Mouse (Mus musculus): Measurements from ENCODE around the gene Kif5c. TPM values are rescaled to one million over a fixed set of nuclear protein-coding genes. Genes with fewer than 3 reads are reported as not detected.

The Kif5c gene
- total RNA-seq, 2 experiments from 2014 or later = 536 to 540 TPM

DNA sequence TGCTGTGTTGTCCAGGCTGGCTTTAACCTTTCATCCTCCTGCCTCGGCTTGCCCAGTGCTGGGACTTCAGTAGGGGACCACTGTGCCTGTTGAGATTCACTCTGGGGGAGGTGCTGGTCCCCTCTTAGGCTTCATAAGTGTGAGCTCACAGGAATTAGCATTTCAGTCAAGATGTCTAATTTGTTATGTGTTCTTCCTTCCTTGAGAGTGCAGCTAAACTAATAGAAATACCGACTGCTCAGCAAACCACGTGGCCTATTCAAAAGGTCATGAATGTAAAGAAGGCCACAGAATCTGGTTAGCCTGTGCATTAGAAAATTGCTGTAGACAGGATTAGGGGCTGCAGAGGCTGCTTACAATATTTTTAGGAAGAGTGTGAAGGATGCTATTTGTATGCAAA lies 99.4 kb downstream of the Kif5c start:
- no peak for DNase-seq (ENCODE audit: low spot score in 2 of 2)

DNA sequence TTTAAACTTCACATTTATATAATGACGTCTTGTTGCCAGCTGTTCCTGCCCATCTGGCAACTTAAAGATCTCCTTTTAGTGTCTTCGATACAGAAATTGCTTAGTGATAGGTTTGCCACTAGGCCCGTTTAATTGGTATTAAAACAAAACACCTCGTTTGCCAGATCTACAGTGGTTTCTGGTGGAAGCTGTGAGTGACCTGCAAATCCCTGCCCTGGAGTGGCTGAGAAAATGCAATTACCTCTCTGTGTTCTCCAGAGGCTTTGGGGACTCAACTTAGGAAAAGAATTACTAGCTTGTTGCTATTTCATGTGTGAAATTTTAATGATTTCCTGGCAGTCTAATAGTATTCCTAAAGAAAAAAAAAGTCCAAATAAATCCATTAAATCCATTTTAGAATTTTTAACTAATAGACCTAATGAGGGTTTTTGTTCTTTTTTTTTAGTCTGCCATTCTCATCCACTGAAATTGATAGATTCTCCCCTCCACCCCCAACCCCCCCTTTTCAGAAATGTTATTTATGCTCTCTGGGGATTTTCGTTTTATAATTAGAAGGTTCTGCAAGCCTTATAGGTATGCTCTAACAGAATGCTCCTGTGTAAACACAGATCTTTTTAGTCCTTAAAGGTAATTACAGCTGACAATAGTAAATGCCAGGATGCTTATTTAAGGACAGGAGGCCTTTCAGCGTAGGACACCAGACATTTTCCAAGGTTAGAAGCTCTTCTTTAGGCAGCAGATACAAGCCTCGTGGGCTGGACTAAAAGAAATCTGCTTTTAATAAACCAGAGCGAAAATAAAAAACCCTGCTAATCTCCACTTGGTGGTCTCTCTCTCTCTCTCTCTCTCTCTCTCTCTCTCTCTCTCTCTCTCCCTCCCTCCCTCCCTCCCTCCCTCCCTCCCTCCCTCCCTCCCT lies 100.1 kb downstream of the Kif5c start:
- DNase-seq (ENCODE audit: low spot score in 2 of 2) = no peak

DNA sequence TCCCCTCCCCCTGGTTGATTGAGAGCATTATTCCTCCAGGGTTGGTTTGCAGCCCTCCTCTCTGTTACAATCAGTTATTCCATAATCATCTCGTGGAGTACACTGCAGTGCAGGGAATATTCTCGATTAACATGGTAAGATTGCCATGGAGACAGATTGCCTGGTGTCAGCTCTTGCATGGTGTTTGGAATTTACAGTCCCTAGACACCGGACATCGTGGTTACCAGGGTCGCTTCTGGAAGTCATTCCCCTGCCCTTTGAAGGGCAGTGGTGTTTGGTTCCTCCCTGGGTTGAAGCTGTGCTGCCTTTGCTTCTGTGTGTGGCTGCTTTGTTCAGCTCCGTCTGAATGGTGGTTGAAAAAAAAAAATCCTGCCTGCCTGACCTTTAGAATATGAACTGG lies 100.8 kb downstream of the Kif5c start:
- DNase-seq (ENCODE audit: low spot score in 2 of 2) = no peak

DNA sequence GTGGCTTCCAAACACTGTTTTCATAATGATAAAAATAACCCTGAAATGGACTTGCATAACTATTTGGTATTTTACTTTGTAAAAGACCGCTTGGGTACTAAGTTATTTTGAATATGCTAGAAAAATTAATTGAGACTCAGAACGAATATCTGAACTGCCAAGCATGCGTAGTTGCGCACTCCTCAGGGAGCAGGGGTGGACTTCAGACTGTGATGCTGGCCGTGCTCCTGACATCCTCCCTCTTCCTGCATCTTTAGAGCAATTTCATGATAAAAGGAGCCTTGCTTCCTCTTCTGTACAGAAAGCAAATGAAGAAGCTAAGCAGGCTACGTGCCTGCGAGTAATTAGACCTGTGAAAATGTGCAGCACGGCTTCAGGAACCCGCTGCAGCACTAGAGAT lies 101.2 kb downstream of the Kif5c start:
- DNase-seq (ENCODE audit: low spot score in 2 of 2) = no peak

DNA sequence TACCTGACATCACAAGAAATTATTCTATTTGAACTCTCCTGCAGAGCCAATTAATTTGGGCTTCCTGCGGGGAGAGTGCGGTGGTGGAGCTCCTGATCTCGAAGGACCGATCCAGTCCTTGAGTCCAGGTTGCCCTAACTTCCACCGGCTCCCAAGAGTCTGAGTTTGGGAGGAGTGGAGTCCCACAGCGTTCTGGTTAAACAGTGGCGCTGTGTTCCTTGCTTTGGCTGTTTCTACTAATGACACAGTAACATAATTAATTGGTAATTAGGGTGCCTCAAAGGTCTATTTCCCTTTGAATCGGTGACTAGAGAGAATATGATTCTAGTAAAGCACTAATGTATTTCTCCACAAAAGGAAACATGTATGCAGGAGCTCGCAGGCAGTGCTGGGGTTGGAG lies 103.2 kb downstream of the Kif5c start:
- no peak for DNase-seq (ENCODE audit: low spot score in 2 of 2)

DNA sequence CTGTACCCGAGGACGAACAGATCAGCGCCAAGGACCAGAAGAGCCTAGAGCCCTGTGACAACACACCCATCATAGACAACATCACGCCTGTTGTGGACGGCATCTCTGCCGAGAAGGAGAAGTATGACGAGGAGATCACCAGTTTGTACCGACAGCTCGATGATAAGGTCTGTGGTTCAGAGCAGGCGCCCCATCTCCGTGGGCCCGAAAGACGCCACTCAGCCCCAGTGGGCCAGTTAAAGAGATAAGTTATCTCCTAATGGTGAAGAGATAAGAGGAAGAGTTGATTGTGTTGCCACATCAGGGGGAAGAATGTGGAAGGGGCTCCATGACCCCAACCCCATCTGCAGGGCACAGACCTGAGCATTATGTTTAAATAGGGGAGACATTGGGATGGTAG lies 103.9 kb downstream of the Kif5c start:
- DNase-seq (ENCODE audit: low spot score in 2 of 2) = no peak

DNA sequence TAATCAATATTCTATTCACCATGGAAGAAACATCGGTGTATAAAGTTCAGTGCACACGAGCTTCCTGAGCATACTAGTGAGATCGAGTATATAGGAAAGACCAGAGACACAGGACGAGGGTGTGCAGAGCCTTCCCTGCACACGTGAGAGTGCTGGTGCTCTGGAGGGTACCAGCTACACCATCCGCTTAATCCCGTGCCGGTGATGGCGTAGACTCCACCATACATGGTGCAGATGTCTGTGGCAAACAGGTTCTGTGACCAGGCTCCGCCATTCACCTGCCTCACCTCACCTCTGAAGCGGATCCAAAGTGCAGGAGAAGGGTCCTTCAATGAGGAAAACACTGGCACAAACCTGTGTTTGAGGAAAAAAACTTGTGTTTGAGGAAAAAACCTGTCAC lies 107.6 kb downstream of the Kif5c start:
- no peak for DNase-seq (ENCODE audit: low spot score in 2 of 2)

DNA sequence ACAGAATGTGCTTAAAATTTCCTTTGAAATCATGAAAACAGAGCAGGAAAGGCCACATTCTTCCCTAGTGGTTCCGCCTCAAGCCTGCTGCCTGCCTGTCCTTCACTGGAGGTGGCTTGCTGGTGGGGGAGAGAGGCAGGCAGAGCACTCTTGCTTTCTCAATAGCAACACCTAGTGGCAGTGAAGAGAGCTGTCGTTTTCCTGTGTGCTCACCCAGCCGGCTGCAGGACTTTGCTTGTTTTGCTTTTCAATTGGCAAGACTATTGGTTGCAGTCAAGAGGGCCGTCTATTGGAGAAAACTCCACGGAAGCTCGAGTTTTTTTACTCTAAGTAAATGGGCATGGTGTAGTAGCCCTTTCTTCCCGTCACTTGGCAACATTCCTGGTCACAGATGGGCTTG lies 108.1 kb downstream of the Kif5c start:
- DNase-seq (ENCODE audit: low spot score in 2 of 2) = peak; percentile 56 to 68

DNA sequence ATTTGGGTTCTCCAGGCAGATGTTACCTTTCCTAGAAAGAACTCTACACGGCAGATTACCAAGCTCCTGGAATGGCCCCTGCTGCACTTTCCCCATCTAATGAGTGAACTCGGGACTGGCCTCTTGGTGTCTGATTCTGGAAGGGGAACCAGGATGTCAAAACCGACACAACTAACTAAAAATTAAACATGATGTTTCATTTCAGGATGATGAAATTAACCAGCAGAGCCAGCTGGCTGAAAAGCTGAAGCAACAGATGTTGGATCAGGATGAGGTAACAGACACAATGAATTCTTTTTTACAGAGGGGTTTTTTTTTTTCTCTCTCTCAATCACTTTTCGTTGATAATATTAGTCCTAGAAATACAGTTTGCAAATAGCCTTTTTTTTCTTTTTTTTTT lies 108.6 kb downstream of the Kif5c start:
- DNase-seq (ENCODE audit: low spot score in 2 of 2) = no peak

DNA sequence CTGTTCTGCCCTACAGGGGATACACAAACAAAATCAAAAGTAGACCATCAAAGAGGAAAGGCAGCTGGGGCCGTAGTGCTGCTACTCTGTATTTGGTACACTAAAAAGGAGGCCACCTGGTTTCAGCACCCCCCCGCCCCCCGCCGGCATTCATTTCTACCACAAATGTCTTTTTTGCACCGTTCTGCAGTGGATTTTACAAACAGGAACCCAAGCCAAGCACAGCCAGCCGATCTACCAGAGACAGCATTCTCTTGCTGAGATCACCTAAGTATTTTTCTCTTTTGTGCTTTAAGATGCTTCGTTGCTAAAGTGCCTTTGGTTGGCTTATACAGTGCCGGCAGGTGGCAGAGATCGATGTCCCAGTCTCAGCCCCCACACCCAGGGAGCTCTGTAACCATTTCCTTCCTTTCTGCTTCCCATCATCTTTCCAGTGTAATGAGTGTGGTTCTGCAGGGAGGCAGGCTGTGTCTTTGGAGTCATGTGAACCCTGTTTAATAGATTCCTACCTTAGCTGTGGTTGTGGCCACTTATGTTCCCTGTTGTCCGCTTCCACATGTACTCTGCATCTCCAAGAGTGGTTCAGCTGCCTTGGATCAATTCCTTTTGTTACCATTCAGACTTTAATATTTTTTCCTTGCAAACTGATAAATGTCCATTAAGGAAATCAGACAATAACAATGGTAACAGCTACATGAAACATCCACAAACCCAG lies 110.0 kb downstream of the Kif5c start:
- no peak for DNase-seq (ENCODE audit: low spot score in 2 of 2)

DNA sequence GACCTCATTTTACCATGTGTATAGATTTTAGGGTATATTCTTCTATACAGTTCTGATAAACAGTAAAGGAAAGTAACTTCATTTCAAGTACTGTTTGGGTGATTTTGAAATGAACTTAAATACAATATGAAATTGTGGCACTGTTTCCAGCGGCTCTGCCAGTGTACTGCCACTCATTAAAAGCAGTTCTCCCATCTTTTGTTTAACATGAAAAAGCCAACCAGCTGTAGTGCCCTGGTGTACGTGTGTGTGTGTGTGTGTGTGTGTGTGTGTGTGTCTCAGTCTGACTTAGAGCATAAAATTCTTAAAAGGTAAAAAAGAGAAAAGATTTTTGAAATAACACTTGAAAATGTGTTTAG lies 110.5 kb downstream of the Kif5c start:
- no peak for DNase-seq (ENCODE audit: low spot score in 2 of 2)

DNA sequence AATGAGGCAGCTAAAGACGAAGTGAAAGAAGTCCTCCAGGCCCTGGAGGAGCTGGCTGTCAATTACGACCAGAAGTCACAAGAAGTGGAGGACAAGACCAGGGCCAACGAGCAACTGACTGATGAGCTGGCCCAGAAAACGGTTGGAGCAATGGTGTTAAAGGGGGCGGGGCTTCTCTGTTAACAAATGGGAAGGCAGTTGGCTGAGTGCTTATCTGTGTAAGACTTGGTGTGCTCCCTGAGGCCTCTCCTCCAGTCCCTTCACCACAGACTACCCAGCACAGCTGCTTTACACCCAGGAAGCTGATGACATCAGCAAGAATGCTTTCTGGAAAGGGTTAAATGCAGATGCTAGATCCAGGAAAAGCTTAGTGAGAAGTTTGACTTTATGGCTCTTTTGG lies 111.1 kb downstream of the Kif5c start:
- no peak for DNase-seq (ENCODE audit: low spot score in 2 of 2)

DNA sequence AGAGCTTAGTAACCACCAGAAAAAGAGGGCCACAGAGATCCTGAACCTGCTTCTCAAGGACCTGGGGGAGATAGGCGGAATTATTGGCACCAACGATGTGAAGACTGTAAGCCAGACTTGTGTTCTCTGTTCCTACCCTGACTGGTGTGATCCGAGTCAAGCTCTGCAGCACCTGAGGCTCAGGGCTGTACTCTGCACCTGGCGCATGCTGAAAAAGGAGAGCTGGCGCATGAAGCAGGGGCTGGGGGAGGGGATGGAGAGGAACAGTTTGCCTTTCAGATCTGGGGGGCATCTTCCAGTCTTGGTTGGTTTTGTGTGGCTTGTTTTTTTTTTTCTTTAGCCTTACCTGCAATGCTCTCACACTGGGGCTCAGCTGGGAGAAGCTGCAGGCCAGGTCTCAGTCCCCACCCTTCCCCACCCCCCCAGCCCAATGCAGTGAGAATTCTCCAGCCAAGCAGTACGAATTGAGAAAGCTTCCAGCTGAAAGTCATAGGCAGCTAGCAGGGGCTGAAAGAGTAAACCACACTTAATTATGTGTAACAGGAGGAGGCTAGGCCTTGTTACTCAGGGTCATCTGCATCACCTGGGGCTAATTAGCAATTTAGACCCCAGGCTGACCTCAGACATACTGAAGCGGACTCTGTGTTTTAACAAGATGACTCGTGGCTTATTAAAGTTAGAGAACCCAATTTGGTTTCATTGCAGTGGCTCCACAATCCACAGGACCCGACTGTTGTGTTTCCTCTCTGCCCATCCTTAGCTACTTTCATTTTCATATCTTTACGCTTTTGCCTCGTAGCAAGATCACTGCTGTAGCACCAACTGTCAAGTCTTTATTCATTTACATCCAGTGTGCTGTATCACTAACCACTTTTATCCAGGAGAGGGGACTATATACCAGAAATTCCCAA lies 113.9 kb downstream of the Kif5c start:
- DNase-seq (ENCODE audit: low spot score in 2 of 2) = no peak

DNA sequence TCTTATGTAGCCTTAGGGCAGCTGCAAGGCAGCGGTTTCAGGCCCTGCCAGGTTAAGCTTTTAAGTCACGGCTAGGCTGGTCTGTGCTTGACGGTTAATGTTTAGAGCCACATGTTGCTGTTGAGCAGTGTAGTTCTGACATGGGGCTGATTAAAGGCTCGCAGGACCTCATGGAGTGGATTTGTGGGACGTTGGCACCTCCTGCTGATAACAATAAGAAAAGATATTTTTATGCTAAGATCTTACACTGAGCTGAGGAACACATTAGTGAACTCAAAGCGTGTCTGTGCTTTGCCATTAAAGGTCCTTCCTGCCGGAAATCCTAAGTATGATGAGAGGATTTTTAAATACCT lies 114.5 kb downstream of the Kif5c start:
- no peak for DNase-seq (ENCODE audit: low spot score in 2 of 2)

DNA sequence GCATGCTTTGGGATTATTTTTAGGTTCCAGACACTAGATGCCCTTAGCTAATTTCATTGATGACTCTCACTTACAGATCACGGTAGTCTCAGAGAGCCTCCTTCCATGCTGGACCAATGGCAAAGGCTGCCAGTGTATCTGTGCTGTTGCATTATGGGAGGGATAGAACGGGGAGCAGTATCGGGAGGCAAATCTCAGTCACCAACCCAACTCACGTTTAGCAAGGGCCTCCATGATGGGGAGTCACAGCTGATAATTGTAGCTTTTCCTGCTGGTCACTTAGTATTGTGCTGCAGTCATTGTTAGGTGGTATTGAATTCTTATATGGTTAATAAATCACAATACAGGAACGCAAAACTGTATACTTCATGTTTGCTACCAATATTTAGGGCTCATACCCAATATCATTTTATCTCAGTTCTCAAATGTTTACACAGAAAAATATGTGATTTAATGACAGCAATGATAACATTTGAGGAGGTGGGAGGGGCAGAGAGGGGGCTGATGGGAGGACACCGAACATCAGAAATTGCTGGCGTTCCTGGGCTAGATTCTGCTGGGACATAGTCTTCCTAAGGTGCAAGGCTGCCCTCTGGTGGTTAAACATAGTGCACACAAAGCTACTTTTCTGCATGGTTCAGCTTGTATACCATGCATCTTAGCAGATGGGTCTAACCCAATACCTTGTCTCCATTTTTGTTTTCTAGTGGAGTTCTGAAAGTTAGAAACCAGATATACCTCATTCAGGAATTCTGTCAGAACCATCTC lies 115.1 kb downstream of the Kif5c start:
- DNase-seq (ENCODE audit: low spot score in 2 of 2) = peak; percentile 73 to 84

DNA sequence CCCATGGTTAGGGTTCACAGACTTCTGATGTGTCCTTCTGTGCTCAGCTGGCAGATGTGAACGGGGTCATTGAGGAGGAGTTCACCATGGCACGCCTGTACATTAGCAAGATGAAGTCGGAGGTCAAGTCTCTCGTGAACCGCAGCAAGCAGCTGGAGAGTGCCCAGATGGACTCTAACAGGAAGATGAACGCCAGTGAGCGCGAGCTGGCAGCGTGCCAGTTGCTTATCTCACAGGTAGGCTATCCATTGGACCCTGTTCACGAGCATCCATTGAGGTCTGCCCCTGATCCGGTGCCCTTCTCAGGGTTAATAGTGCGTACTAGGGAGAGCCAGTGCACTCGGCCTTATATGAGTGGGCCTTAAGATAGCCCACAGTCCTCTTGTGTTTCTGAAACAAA lies 116.3 kb downstream of the Kif5c start:
- no peak for DNase-seq (ENCODE audit: low spot score in 2 of 2)

DNA sequence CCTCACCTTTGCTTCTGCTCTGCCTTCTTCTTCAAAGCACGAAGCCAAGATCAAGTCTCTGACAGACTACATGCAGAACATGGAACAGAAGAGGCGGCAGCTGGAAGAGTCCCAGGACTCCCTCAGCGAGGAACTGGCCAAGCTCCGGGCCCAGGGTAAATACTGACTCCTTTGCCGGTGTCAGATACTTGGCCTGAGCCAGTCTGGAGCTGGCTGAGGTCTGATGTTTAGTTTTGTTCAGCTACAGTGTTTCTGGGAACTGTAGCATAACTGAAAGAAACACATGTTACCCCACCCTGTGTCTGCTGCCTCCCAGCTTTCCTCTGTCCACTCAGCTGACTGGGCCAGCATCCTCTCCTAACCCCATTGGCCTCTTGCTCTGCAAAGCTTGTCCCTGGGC lies 119.9 kb downstream of the Kif5c start:
- DNase-seq (ENCODE audit: low spot score in 2 of 2) = no peak

DNA sequence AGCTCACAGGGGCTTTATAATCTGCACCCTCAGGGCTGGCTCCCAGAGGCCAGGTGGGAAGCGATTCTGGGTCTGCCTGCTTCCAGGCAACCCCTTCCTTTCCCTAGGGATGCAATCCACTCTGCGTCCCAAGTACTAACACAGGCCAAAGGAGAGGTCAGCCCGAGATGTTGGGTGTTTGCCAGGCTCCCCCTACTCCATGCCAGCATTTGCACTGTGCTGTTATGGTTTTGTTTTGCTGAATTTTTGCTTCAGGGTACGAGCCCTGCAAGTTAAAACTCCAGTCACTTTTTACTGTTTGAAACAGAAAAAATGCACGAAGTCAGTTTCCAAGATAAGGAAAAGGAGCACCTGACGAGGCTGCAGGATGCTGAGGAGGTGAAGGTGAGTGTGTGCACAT lies 121.9 kb downstream of the Kif5c start:
- no peak for DNase-seq (ENCODE audit: low spot score in 2 of 2)

DNA sequence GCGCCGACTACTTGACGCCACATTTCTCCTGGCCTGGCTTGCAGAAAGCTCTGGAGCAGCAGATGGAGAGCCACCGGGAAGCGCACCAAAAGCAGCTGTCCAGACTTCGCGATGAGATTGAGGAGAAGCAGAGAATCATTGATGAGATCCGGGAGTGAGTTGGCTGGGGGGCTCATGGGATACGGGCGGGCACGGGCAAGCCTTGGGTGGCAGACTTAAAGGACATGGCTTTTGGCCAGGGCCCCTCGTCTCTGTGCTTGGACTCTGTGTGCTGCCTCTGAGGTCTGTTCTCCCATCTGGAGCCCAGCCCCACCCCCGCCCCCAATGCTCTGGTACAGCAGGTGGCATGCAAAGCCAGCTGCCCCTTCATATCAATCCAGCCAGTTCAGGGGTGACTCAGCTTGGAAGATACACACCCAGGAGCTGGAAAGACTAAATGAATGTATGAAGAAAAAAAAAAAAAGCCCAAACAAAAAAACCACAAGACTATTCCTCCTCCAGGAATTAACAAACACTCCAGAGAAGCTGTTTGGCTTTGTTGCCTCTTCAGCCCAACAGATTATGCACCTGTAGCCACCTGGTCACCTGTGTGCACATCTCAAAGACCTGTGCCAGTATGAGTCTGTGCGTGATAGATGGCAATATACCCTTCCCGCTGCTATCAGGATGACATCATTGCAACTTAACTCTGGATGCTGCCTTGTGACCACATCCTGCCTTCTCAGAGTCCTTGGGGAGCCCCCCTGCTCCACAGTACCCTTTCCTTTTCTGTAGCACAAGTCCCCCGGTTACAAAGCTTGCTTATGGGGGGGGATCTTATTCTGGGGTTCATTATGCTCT lies 123.0 kb downstream of the Kif5c start:
- DNase-seq (ENCODE audit: low spot score in 2 of 2) = peak; percentile 42 to 65

DNA sequence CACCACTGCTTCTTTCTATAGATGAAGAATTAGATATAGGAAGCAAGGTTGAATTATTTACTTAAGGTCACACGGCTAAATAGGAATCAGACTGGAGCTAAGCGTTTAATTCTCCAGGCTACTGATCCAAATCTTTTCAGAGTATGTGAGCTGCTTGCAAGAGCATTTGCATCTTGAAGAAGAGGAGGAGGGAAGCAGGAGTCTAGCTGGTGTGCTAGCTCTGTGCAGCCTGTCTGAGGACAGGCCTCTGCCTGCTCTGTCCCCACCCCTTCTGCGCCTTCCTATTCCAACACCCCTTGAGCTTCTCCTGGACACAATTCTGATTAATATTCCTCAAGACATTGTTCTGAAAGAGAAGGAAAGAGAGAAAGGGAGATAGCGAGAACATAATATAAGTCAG lies 123.8 kb downstream of the Kif5c start:
- no peak for DNase-seq (ENCODE audit: low spot score in 2 of 2)

Measured in left cerebral cortex, adult 18-20 months (tissue).